Mouse (Mus musculus) kidney, postnatal 25 days (tissue): ENCODE data around the gene Dusp10.

ENCODE experiments used
- DNase-seq, 2 experiments: peaks; one replicate each; pipeline ENCODE4 v3.0.0; 2021; ENCODE audit warnings: mixed read lengths in 2 of 2

The Dusp10 gene

GRCm38 (mm10) chr1:184106832-184107231 is 93.7 kb downstream of the Dusp10 start:
- DNase-seq = no peak

GRCm38 (mm10) chr1:184107448-184107847 is 94.3 kb downstream of the Dusp10 start:
- no peak for DNase-seq

GRCm38 (mm10) chr1:184108254-184108653 is 95.2 kb downstream of the Dusp10 start:
- no peak for DNase-seq

- DNase-seq = no peak
Observed at GRCm38 (mm10) chr1:184117586-184117985, 104.5 kb downstream of the Dusp10 start.

GRCm38 (mm10) chr1:184117991-184118390 is 104.9 kb downstream of the Dusp10 start:
- no peak for DNase-seq

GRCm38 (mm10) chr1:184118586-184118985 is 105.5 kb downstream of the Dusp10 start:
- no peak for DNase-seq
